10 mouse cellular contexts compared by ENCODE assay signal in the genomic region with DNA sequence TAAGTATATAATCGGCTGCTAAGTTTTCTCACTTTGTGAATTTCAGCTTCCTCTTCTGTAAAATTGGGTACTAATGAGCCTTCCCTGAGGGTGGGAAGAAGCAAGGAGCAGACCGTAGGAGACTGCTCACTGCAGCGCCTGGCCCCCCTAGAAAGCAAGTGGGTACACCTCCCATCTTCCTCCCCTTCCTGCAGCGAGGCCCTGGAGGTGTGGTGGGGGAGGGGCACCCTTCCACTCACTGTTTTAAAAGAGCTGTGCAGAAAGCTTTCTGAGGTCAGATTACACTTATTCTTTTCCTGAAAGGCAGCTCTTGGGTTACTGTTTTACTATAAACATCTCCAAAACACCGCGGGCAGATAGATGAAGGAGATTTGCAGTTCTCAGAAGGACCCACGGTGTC. TPM values are rescaled to one million over a fixed set of nuclear protein-coding genes. Genes with fewer than 3 reads are reported as not detected.
A peak's percentile ranks its signal among the peaks of the same experiment; 100 is the strongest.
DNase-seq lines count a peak whose midpoint lies in the region; ATAC-seq lines count a peak whose summit lies in the region.
"Had no signal": no experiment of that assay in that cellular context is flagged by ENCODE, and none has a peak within 500 bp of the region (broad histone marks: within the 10 kb centered on the region; RNA-seq: fewer than 3 reads in every experiment).

No protein-coding gene starts in this region.

- no peaks in the 10 kb centered on the region; the same call in 1 of the 2 replicates for H3K27me3 ChIP-seq in heart, embryonic 13.5 days (replicated peaks)
- no peaks in the 10 kb centered on the region for H3K27me3 ChIP-seq in neural tube, embryonic 15.5 days (replicated peaks)
- H3K27me3 ChIP-seq: liver, embryonic 15.5 days had no signal

- no peak for DNase-seq in heart, postnatal 10 days
- DNase-seq in right cerebral cortex, adult 2 months (ENCODE audit: low spot score in 2 of 2), result peak; percentile 8 to 13
- no peak for DNase-seq in right cerebral cortex, postnatal 25 days
- DNase-seq in frontal cortex, postnatal 36 days (ENCODE audit: low spot score in 2 of 2), result peak; percentile 6 to 25
- no peak for DNase-seq in cerebellum, adult 8-10 months
- DNase-seq in ovary, adult 18-20 months (ENCODE audit: low spot score), result no peak
- DNase-seq: adrenal gland, postnatal 10 days had no signal

- WGBS in heart, embryonic 13.5 days, result 8% methylated on average over 7 of the region's 7 CpGs
- WGBS in neural tube, embryonic 15.5 days, result 10% methylated on average over 7 of the region's 7 CpGs

- peak overlapping the region; percentile 39 for H3K4me2 ChIP-seq in heart, embryonic 13.5 days
- peak overlapping the region; percentile 19; the same call in 1 of the 2 replicates for H3K4me2 ChIP-seq in neural tube, embryonic 15.5 days
- H3K4me2 ChIP-seq: liver, embryonic 15.5 days had no signal

- no peak overlapping the region for H3K4me3 ChIP-seq in heart, embryonic 13.5 days
- H3K4me3 ChIP-seq in neural tube, embryonic 15.5 days (replicated peaks), result no peak overlapping the region
- H3K4me3 ChIP-seq: liver, embryonic 15.5 days had no signal

- no peaks in the 10 kb centered on the region for H3K9me3 ChIP-seq in heart, embryonic 13.5 days
- H3K9me3 ChIP-seq in neural tube, embryonic 15.5 days (replicated peaks), result no peaks in the 10 kb centered on the region
- H3K9me3 ChIP-seq: liver, embryonic 15.5 days had no signal

- H3K4me1 ChIP-seq in heart, embryonic 13.5 days, result peaks cover 15% of the 10 kb centered on the region
- peaks cover 4% of the 10 kb centered on the region for H3K4me1 ChIP-seq in neural tube, embryonic 15.5 days
- H3K4me1 ChIP-seq: liver, embryonic 15.5 days had no signal

- H3K36me3 ChIP-seq in heart, embryonic 13.5 days, result no peaks in the 10 kb centered on the region
- H3K36me3 ChIP-seq in neural tube, embryonic 15.5 days, result no peaks in the 10 kb centered on the region
- H3K36me3 ChIP-seq: liver, embryonic 15.5 days had no signal

- H3K9ac ChIP-seq in heart, embryonic 13.5 days, result no peak overlapping the region; the same call in 1 of the 2 replicates
- H3K9ac ChIP-seq in neural tube, embryonic 15.5 days (replicated peaks), result no peak overlapping the region
- H3K9ac ChIP-seq: liver, embryonic 15.5 days had no signal

- H3K27ac ChIP-seq in heart, embryonic 13.5 days (replicated peaks), result no peak overlapping the region
- no peak overlapping the region for H3K27ac ChIP-seq in neural tube, embryonic 15.5 days (replicated peaks)
- H3K27ac ChIP-seq: liver, embryonic 15.5 days had no signal

- ATAC-seq in heart, embryonic 13.5 days (ENCODE audit: extremely low read depth, insufficient number of reproducible peaks, low FRiP score, low TSS enrichment), result no peak
- no peak for ATAC-seq in neural tube, embryonic 15.5 days (ENCODE audit: low FRiP score)

- intact Hi-C loops in heart, postnatal 10 days (cut with DNase I), result no loop called here

RNA-seq across cellular contexts. Expression of gene Daam1, which starts 34.4 kb away (rescaled TPM):
- polyA plus RNA-seq in heart, embryonic 13.5 days (2015; fragmentation: Nextera tagmentation; extraction: Ambion mirVana), result 18.5 and 18.6 TPM in 2 replicates
- total RNA-seq in heart, postnatal 10 days (2021), result 10 to 100 TPM; 70.7 to 86.4 TPM
- polyA plus RNA-seq in neural tube, embryonic 15.5 days (2015; fragmentation: Nextera tagmentation; extraction: Ambion mirVana), result 21.4 and 24.1 TPM in 2 replicates

Comparison
In these comparisons a context has a peak if more than half of its experiments do, and no peak if none do; other contexts are left out.
1. DNase-seq: peak in right cerebral cortex, adult 2 months (2 of 2) and frontal cortex, postnatal 36 days (2 of 2); none in heart, postnatal 10 days (0 of 2), right cerebral cortex, postnatal 25 days (single experiment), cerebellum, adult 8-10 months (single experiment) and ovary, adult 18-20 months (single experiment).